Mouse (Mus musculus): ENCODE data around the gene Elovl1. TPM values are rescaled to one million over a fixed set of nuclear protein-coding genes. Genes with fewer than 3 reads are reported as not detected.

The Elovl1 gene
- total RNA-seq, 2 experiments from 2014 or later = 17.8 to 19.4 TPM

Other genes with a start within 250 kb of the Elovl1 start
- gene Kdm4a, start 248.1 kb upstream of the Elovl1 start, total RNA-seq (2021) = 10 to 100 TPM; 26.1 to 28.2 TPM
- gene Ptprf, start 136.7 kb upstream of the Elovl1 start, total RNA-seq (2021) = 10 to 100 TPM in 1 of 2 experiments, 1 to 10 TPM in 1; 9.8 to 10.2 TPM
- 10 to 100 TPM; 11.3 to 13.1 TPM for gene Szt2, start 18.8 kb upstream of the Elovl1 start, total RNA-seq (2021)
- gene Med8, start 18.8 kb upstream of the Elovl1 start, total RNA-seq (2021) = 10 to 100 TPM; 35.7 to 47.1 TPM
- 1 to 10 TPM; 1.5 to 2.3 TPM for gene Cdc20, start 9.3 kb downstream of the Elovl1 start, total RNA-seq (2021)
- under 1 TPM; 0.21 to 0.42 TPM for gene Mpl, start 29.4 kb downstream of the Elovl1 start, total RNA-seq (2021)
- 10 to 100 TPM; 64.0 to 75.8 TPM for gene Tie1, start 62.0 kb downstream of the Elovl1 start, total RNA-seq (2021)
- not detected for gene 2610528J11Rik, start 98.9 kb downstream of the Elovl1 start, total RNA-seq (2021)
- under 1 TPM in 1 of 2 experiments, not detected in 1; 0.17 TPM for gene Tmem125, start 116.0 kb downstream of the Elovl1 start, total RNA-seq (2021)
- under 1 TPM in 1 of 2 experiments, not detected in 1; 0.05 TPM for gene Cfap57, start 192.7 kb downstream of the Elovl1 start, total RNA-seq (2021)
- 10 to 100 TPM; 36.6 to 38.2 TPM for gene Ebna1bp2, start 192.7 kb downstream of the Elovl1 start, total RNA-seq (2021)
- gene Olfr62, start 230.9 kb downstream of the Elovl1 start, total RNA-seq (2021) = not detected